Mouse (Mus musculus) liver, postnatal 0 days (tissue): Measurements from ENCODE around the gene Hoxa7. TPM values are rescaled to one million over a fixed set of nuclear protein-coding genes. Genes with fewer than 3 reads are reported as not detected.

Source experiments
- ATAC-seq: fragments of 200-750 bp; cut with Nextera tagmentation; 2 replicates; pipeline ENCODE4 v1.8.0; 2017; ENCODE audit warnings: mild to moderate bottlenecking, moderate library complexity
- DNase-seq: peaks from one replicate; pipeline ENCODE4 v3.0.0-alpha.2; 2016
- H3K27ac ChIP-seq: fragments of 300-500 bp; sonication (generic); 2 replicates; pipeline ENCODE4 v1.5.1; 2014; ENCODE audit warnings: antibody characterized with exemption, moderate library complexity, mild to moderate bottlenecking, low read depth
- H3K27me3 ChIP-seq: fragments of 300-500 bp; sonication (generic); 2 replicates; pipeline ENCODE4 v1.6.1; 2014; ENCODE audit warnings: low read length, control low read depth, mixed read lengths; ENCODE audit not compliant: insufficient read depth
- H3K36me3 ChIP-seq: fragments of 300-500 bp; sonication (generic); replicated peaks from 2 replicates; pipeline ENCODE4 v1.6.1; 2014; ENCODE audit warnings: mild to moderate bottlenecking, control low read depth, low read length, moderate library complexity, mixed read lengths; ENCODE audit not compliant: insufficient read depth
- H3K4me1 ChIP-seq: fragments of 300-500 bp; sonication (generic); 2 replicates; pipeline ENCODE4 v1.6.1; 2014; ENCODE audit warnings: antibody characterized with exemption, mild to moderate bottlenecking, control low read depth; ENCODE audit not compliant: insufficient read depth
- H3K4me2 ChIP-seq: fragments of 300-500 bp; sonication (generic); 2 replicates; pipeline ENCODE4 v1.6.1; 2014; ENCODE audit warnings: low read depth, mild to moderate bottlenecking, low read length, moderate library complexity, mixed read lengths
- H3K4me3 ChIP-seq: fragments of 300-500 bp; sonication (generic); 2 replicates; pipeline ENCODE4 v1.5.1; 2014; ENCODE audit warnings: low read depth, low read length
- H3K9ac ChIP-seq: fragments of 300-500 bp; sonication (generic); replicated peaks from 2 replicates; pipeline ENCODE4 v1.6.1; 2014; ENCODE audit warnings: mild to moderate bottlenecking, moderate library complexity
- H3K9me3 ChIP-seq: fragments of 300-500 bp; sonication (generic); 2 replicates; pipeline ENCODE4 v1.6.1; 2016; ENCODE audit warnings: mild to moderate bottlenecking, control low read depth, low read length, mixed read lengths
- CTCF ChIP-seq: sonication (generic); IDR thresholded peaks from 2 replicates; pipeline ENCODE4 v1.5.1; 2016; ENCODE audit warnings: antibody characterized with exemption, low read depth
- EP300 ChIP-seq: IDR thresholded peaks from 2 replicates; pipeline ENCODE4 v1.6.1; 2016; ENCODE audit warnings: antibody characterized with exemption, low read depth, mild to moderate bottlenecking
- WGBS: fragments of 180-500 bp; shearing (Covaris S2); extraction: QIAGEN DNeasy Blood & Tissue Kit; methylation state at CpG from one replicate; pipeline ENCODE4 v1.1.7; 2014; ENCODE audit not compliant: insufficient replicate concordance; 5-methylcytosine and 5-hydroxymethylcytosine counted together
- polyA plus RNA-seq: library from polyadenylated mRNA; unstranded; fragments of >200 nt; fragmentation: Nextera tagmentation; extraction: Ambion mirVana; gene quantifications from 2 replicates; pipeline ENCODE4 v1.2.1, GENCODE M21; 2015

Gene Hoxa7
- polyA plus RNA-seq, 1 experiment from 2014 or later = 0.39 TPM

DNA sequence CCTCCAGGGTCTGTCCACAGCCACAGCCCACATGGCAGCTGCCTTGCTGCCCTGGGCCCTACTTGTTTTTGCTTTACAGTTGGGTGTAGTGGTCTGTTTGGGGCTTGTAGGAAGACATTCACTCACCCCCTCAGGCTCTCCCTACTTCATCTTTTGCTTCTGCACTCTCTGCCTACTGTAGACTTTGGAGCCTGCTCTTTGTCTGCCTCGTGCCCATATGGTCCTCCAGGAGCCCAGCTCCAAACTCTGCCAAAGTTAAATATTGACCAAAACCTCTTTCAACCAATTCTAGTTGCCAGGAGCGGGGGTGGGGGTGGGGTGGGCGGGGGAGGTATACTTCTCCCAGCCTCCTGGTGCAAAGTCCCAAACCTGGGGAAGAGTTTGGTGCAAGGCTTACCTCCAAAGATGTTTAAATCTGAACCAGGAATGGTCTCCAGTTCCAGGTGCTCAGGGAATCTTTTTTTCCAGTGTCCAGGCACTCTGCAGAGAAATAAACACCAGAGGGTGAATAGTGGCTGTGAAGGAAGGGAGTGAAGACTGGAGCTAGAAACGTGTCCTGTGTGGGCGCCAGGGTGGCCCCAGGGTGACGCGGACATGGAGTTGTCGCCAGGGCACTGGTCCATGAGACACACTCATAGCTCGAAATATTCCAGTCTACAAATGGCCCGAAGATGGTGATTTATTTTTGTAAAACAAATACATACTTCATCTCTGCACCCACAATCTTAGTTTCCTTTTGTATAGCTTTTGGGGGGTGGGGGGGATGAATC lies 38.2 kb downstream of the Hoxa7 start:
- Histone ChIP-seq H3K4me3 (no peak overlapping the region), H3K36me3 (no peaks in the 10 kb centered on the region), H3K27ac (no peak overlapping the region), H3K9ac (no peak overlapping the region), H3K4me1 (peaks cover 8% of the 10 kb centered on the region; the same call in 1 of the 2 replicates), H3K9me3 (no peaks in the 10 kb centered on the region), H3K4me2 (no peak overlapping the region), H3K27me3 (peaks cover 55% of the 10 kb centered on the region)
- no peak for TF ChIP-seq CTCF
- DNase-seq = no peak
- ATAC-seq = no peak
- WGBS = 57% methylated on average over 10 of the region's 10 CpGs

DNA sequence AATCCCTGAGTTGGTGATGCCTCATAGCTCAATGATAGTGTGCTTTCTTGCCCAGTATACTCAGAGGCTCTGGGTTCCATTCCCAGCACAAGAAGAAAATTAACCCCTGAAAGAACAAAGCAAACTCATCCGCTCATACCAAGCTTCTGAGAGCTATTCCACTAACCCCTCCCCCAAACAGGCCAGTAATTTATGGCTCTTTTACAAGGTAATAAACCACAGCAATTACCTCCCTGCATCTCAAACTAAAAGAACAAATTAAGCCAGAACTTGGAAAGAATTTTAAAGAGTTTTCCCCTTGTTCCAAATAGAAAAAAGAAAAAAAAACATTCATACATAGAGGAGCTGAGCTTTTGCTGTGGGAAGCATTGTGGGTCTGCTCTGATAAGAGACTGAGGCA lies 38.9 kb downstream of the Hoxa7 start:
- Histone ChIP-seq H3K36me3 (no peaks in the 10 kb centered on the region), H3K4me2 (no peak overlapping the region), H3K9ac (no peak overlapping the region), H3K4me1 (peaks cover 8% of the 10 kb centered on the region; the same call in 1 of the 2 replicates), H3K27ac (no peak overlapping the region), H3K27me3 (peaks cover 53% of the 10 kb centered on the region), H3K9me3 (no peaks in the 10 kb centered on the region), H3K4me3 (no peak overlapping the region)
- DNase-seq (no peak), ATAC-seq (no peak)
- WGBS = 75% methylated on average over 1 of the region's 1 CpGs
- TF ChIP-seq EP300 = no peak
- TF ChIP-seq CTCF = no peak

GRCm38 (mm10) chr6:52182030-52182429 lies 39.6 kb downstream of the Hoxa7 start:
- Histone ChIP-seq H3K27ac (no peak overlapping the region), H3K27me3 (peaks cover 53% of the 10 kb centered on the region), H3K36me3 (no peaks in the 10 kb centered on the region), H3K4me1 (peaks cover 8% of the 10 kb centered on the region; the same call in 1 of the 2 replicates), H3K9ac (no peak overlapping the region), H3K4me3 (no peak overlapping the region), H3K4me2 (no peak overlapping the region), H3K9me3 (no peaks in the 10 kb centered on the region)
- ATAC-seq (no peak), DNase-seq (no peak)
- 48% methylated on average over 2 of the region's 2 CpGs for WGBS
- no peak for TF ChIP-seq EP300
- no peak for TF ChIP-seq CTCF

DNA sequence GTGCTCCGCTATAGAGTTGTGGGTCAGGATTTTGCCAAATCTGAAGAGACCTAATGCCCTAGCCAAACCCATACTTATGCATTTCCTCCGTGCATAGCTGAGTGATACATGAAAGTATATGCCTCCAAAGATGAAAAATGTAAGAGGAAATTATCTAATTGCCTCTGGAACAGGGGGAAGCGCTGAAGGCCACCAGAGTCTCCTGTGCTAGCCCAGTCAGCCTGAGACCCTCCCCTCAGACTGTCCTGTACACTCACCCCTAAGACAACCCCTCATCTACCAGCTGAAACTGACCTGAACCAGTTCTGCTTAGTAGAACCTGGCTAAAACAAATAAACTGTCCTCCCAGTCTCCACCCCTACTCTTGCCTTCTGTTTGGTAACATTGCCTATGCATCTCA lies 40.9 kb downstream of the Hoxa7 start:
- Histone ChIP-seq H3K27me3 (peaks cover 53% of the 10 kb centered on the region), H3K4me1 (peaks cover 8% of the 10 kb centered on the region; the same call in 1 of the 2 replicates), H3K27ac (no peak overlapping the region), H3K9ac (no peak overlapping the region), H3K4me2 (no peak overlapping the region), H3K36me3 (no peaks in the 10 kb centered on the region), H3K9me3 (no peaks in the 10 kb centered on the region), H3K4me3 (no peak overlapping the region)
- ATAC-seq = no peak
- WGBS = 71% methylated on average over 3 of the region's 3 CpGs
- DNase-seq = no peak
- TF ChIP-seq EP300 = no peak
- TF ChIP-seq CTCF = no peak

DNA sequence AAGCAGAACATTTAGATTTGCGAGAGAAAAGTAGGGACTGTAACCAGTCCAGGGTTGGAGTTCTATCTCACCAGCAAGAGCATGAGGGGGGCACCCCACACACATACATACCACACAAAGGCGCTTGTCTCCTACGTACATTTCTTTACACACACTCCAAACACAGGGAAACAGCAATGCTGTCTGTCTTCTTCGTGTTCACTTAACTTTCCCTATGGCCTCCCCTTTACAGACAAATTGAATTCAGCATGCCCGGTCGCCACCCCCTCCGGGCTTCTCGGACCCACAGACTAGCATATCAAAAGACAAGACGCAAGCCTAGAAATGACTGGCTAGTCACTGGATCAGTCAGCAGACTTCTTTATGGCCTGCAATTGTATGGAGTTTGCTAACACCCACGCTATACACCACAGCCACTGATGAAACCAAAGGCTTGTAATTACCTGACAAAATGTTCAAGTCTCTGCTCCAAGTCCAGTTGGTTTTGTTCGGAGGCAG lies 41.4 kb downstream of the Hoxa7 start:
- Histone ChIP-seq H3K27me3 (peaks cover 54% of the 10 kb centered on the region), H3K4me3 (no peak overlapping the region), H3K9ac (no peak overlapping the region), H3K9me3 (no peaks in the 10 kb centered on the region), H3K4me1 (peaks cover 8% of the 10 kb centered on the region; the same call in 1 of the 2 replicates), H3K4me2 (no peak overlapping the region; the same call in 1 of the 2 replicates), H3K36me3 (no peaks in the 10 kb centered on the region), H3K27ac (no peak overlapping the region)
- WGBS = 57% methylated on average over 11 of the region's 11 CpGs
- ATAC-seq (no peak), DNase-seq (no peak)
- TF ChIP-seq CTCF = no peak
- TF ChIP-seq EP300 = no peak

GRCm38 (mm10) chr6:52179690-52180089 lies 42.0 kb downstream of the Hoxa7 start:
- no peak overlapping the region for H3K27ac ChIP-seq
- peaks cover 57% of the 10 kb centered on the region for H3K27me3 ChIP-seq
- H3K36me3 ChIP-seq = no peaks in the 10 kb centered on the region
- 0 out of 2 replicates have a peak overlapping the region, but pooled peaks have one; percentile 30 for H3K9ac ChIP-seq
- peaks cover 8% of the 10 kb centered on the region; the same call in 1 of the 2 replicates for H3K4me1 ChIP-seq
- no peak overlapping the region for H3K4me3 ChIP-seq
- DNase-seq = no peak
- H3K9me3 ChIP-seq = no peaks in the 10 kb centered on the region
- no peak for ATAC-seq
- H3K4me2 ChIP-seq = peak overlapping the region; percentile 35
- TF ChIP-seq CTCF = no peak
- no peak for TF ChIP-seq EP300
- WGBS = 44% methylated on average over 10 of the region's 10 CpGs
